Mouse (Mus musculus) hindbrain, embryonic 12.5 days (tissue): ENCODE results near the gene Cyp2d10. TPM values are rescaled to one million over a fixed set of nuclear protein-coding genes. Genes with fewer than 3 reads are reported as not detected.
A peak's percentile ranks its signal among the peaks of the same experiment; 100 is the strongest.
"Not testable (repeated sequence)": the region's sequence is repeated elsewhere in the genome, so short reads cannot be mapped to it uniquely, and the experiment has no call there.

Experiments used
- ATAC-seq: fragments of 200-750 bp; cut with Nextera tagmentation; 2 replicates; pipeline ENCODE4 v1.8.0; 2017; ENCODE audit warnings: moderate TSS enrichment; ENCODE audit not compliant: low FRiP score
- H3K27ac ChIP-seq: fragments of 300-500 bp; sonication (generic); 2 replicates; pipeline ENCODE4 v1.5.1; 2016; ENCODE audit warnings: mild to moderate bottlenecking
- H3K27me3 ChIP-seq: fragments of 300-500 bp; sonication (generic); 2 replicates; pipeline ENCODE4 v1.6.1; 2016; ENCODE audit warnings: mild to moderate bottlenecking
- H3K36me3 ChIP-seq: fragments of 300-500 bp; sonication (generic); 2 replicates; pipeline ENCODE4 v1.6.1; 2016; ENCODE audit warnings: mild to moderate bottlenecking
- H3K4me1 ChIP-seq: fragments of 300-500 bp; sonication (generic); 2 replicates; pipeline ENCODE4 v1.6.1; 2016
- H3K4me2 ChIP-seq: fragments of 300-500 bp; sonication (generic); replicated peaks from 2 replicates; pipeline ENCODE4 v1.6.1; 2016; ENCODE audit warnings: mild to moderate bottlenecking
- H3K4me3 ChIP-seq: fragments of 300-500 bp; sonication (generic); 2 replicates; pipeline ENCODE4 v1.5.1; 2016; ENCODE audit warnings: mild to moderate bottlenecking
- H3K9ac ChIP-seq: fragments of 300-500 bp; sonication (generic); 2 replicates; pipeline ENCODE4 v1.6.1; 2016; ENCODE audit warnings: mild to moderate bottlenecking, moderate library complexity
- H3K9me3 ChIP-seq: fragments of 300-500 bp; sonication (generic); replicated peaks from 2 replicates; pipeline ENCODE4 v1.6.1; 2016; ENCODE audit warnings: mild to moderate bottlenecking
- WGBS: fragments of 180-500 bp; shearing (Covaris S2); methylation state at CpG from one replicate; pipeline ENCODE4 v1.1.7; 2016; 5-methylcytosine and 5-hydroxymethylcytosine counted together
- polyA plus RNA-seq: library from polyadenylated mRNA; unstranded; fragments of >200 nt; fragmentation: Nextera tagmentation; extraction: Ambion mirVana; gene quantifications from 2 replicates; pipeline ENCODE4 v1.2.1, GENCODE M21; 2016

Gene Cyp2d10
- polyA plus RNA-seq, 1 experiment from 2014 or later = not detected

GRCm38 (mm10) chr15:82372446-82372845, 34.5 kb downstream of the Cyp2d10 start:
- H3K9me3 ChIP-seq = no peaks in the 10 kb centered on the region
- H3K9ac ChIP-seq = no peak overlapping the region
- H3K4me1 ChIP-seq = peaks cover 7% of the 10 kb centered on the region; the same call in 1 of the 2 replicates
- no peak overlapping the region for H3K4me3 ChIP-seq
- WGBS = 90% methylated on average over 6 of the region's 6 CpGs
- no peak overlapping the region for H3K27ac ChIP-seq
- no peak overlapping the region for H3K4me2 ChIP-seq
- H3K27me3 ChIP-seq = no peaks in the 10 kb centered on the region
- no peak for ATAC-seq
- no peaks in the 10 kb centered on the region for H3K36me3 ChIP-seq

- 76% methylated on average over 1 of the region's 1 CpGs for WGBS
- no peak for ATAC-seq
Observed at GRCm38 (mm10) chr15:82368851-82369250, 38.1 kb downstream of the Cyp2d10 start.

GRCm38 (mm10) chr15:82368146-82368545, 38.8 kb downstream of the Cyp2d10 start:
- no peaks in the 10 kb centered on the region for H3K36me3 ChIP-seq
- no peak overlapping the region for H3K4me3 ChIP-seq
- no peaks in the 10 kb centered on the region for H3K4me1 ChIP-seq
- H3K4me2 ChIP-seq = no peak overlapping the region
- no peak overlapping the region for H3K9ac ChIP-seq
- no peaks in the 10 kb centered on the region for H3K27me3 ChIP-seq
- WGBS = 91% methylated on average over 4 of the region's 4 CpGs
- no peaks in the 10 kb centered on the region for H3K9me3 ChIP-seq
- no peak for ATAC-seq
- no peak overlapping the region for H3K27ac ChIP-seq

More at GRCm38 (mm10) chr15:82368851-82369250, 38.1 kb downstream of the Cyp2d10 start:
- H3K4me3 ChIP-seq = no peak overlapping the region
- no peaks in the 10 kb centered on the region for H3K9me3 ChIP-seq
- H3K27ac ChIP-seq = no peak overlapping the region
- no peak overlapping the region for H3K4me2 ChIP-seq
- H3K27me3 ChIP-seq = no peaks in the 10 kb centered on the region
- H3K4me1 ChIP-seq = no peaks in the 10 kb centered on the region
- no peaks in the 10 kb centered on the region for H3K36me3 ChIP-seq
- no peak overlapping the region for H3K9ac ChIP-seq

GRCm38 (mm10) chr15:82364561-82364960, 42.4 kb downstream of the Cyp2d10 start:
- ATAC-seq, H3K27me3 ChIP-seq, H3K9me3 ChIP-seq, H3K4me2 ChIP-seq, H3K4me1 ChIP-seq, H3K9ac ChIP-seq, H3K36me3 ChIP-seq, H3K4me3 ChIP-seq, H3K27ac ChIP-seq: not testable (repeated sequence)
- 9% methylated on average over 4 of the region's 9 CpGs for WGBS

GRCm38 (mm10) chr15:82363801-82364200, 43.2 kb downstream of the Cyp2d10 start:
- not testable (repeated sequence) for H3K4me2 ChIP-seq, H3K9me3 ChIP-seq, H3K4me3 ChIP-seq, H3K9ac ChIP-seq, H3K36me3 ChIP-seq, H3K27ac ChIP-seq, H3K4me1 ChIP-seq, ATAC-seq, H3K27me3 ChIP-seq
- WGBS = 77% methylated on average over 9 of the region's 12 CpGs

- Histone ChIP-seq H3K36me3 (no peaks in the 10 kb centered on the region), H3K9me3 (no peaks in the 10 kb centered on the region), H3K4me3 (no peak overlapping the region), H3K9ac (no peak overlapping the region), H3K4me1 (no peaks in the 10 kb centered on the region), H3K27me3 (no peaks in the 10 kb centered on the region), H3K27ac (no peak overlapping the region), H3K4me2 (no peak overlapping the region)
- WGBS = 87% methylated on average over 4 of the region's 4 CpGs
- no peak for ATAC-seq
Observed at GRCm38 (mm10) chr15:82362234-82362633, 44.8 kb downstream of the Cyp2d10 start.

- WGBS = 79% methylated on average over 11 of the region's 11 CpGs
- Histone ChIP-seq H3K36me3 (no peaks in the 10 kb centered on the region), H3K9ac (no peak overlapping the region), H3K4me2 (no peak overlapping the region), H3K27me3 (no peaks in the 10 kb centered on the region), H3K27ac (no peak overlapping the region), H3K4me1 (no peaks in the 10 kb centered on the region), H3K9me3 (no peaks in the 10 kb centered on the region), H3K4me3 (no peak overlapping the region)
- ATAC-seq = no peak
Observed at GRCm38 (mm10) chr15:82361459-82362018, 45.5 kb downstream of the Cyp2d10 start.

GRCm38 (mm10) chr15:82358431-82359260, 48.3 kb downstream of the Cyp2d10 start:
- no peak for ATAC-seq

GRCm38 (mm10) chr15:82354126-82354945, 52.7 kb downstream of the Cyp2d10 start, which contains the start of gene Ndufa6:
Ndufa6 (minus strand) TSS chr15:82354322.
- no peaks in the 10 kb centered on the region for H3K27me3 ChIP-seq
- H3K4me3 ChIP-seq = peak within 1 kb of the TSS; percentile 70
- peak within 1 kb of the TSS; percentile 89 for H3K9ac ChIP-seq
- H3K4me2 ChIP-seq = peak within 1 kb of the TSS; percentile 90
- peaks cover 22% of the 10 kb centered on the region for H3K4me1 ChIP-seq
- H3K9me3 ChIP-seq = no peaks in the 10 kb centered on the region
- 2% methylated on average over 53 of the region's 57 CpGs for WGBS
- peak; percentile 99 for ATAC-seq
- H3K36me3 ChIP-seq = peaks cover 18% of the 10 kb centered on the region
- H3K27ac ChIP-seq = peak within 1 kb of the TSS; percentile 90

More at GRCm38 (mm10) chr15:82358431-82359260, 48.3 kb downstream of the Cyp2d10 start:
- Histone ChIP-seq H3K4me3 (no peak overlapping the region), H3K9me3 (no peaks in the 10 kb centered on the region), H3K9ac (no peak overlapping the region), H3K4me2 (no peak overlapping the region; the same call in 1 of the 2 replicates), H3K4me1 (peaks cover 4% of the 10 kb centered on the region), H3K27ac (no peak overlapping the region), H3K36me3 (no peaks in the 10 kb centered on the region), H3K27me3 (no peaks in the 10 kb centered on the region)
- 64% methylated on average over 22 of the region's 22 CpGs for WGBS

- peak; percentile 66; the same call in 1 of the 2 replicates for ATAC-seq
- Histone ChIP-seq H3K36me3 (peaks cover 24% of the 10 kb centered on the region), H3K4me1 (peaks cover 22% of the 10 kb centered on the region), H3K9ac (peak overlapping the region; percentile 89), H3K9me3 (no peaks in the 10 kb centered on the region), H3K27me3 (no peaks in the 10 kb centered on the region), H3K4me2 (peak overlapping the region; percentile 90), H3K27ac (peak overlapping the region; percentile 90), H3K4me3 (peak overlapping the region; percentile 70)
- 2% methylated on average over 23 of the region's 23 CpGs for WGBS
Observed at GRCm38 (mm10) chr15:82353745-82354113, 53.3 kb downstream of the Cyp2d10 start.

GRCm38 (mm10) chr15:82353078-82353744, 53.8 kb downstream of the Cyp2d10 start:
- H3K9ac ChIP-seq = peak overlapping the region; percentile 89
- WGBS = 32% methylated on average over 14 of the region's 14 CpGs
- peak overlapping the region; percentile 90 for H3K4me2 ChIP-seq
- H3K9me3 ChIP-seq = no peaks in the 10 kb centered on the region
- H3K4me1 ChIP-seq = peaks cover 22% of the 10 kb centered on the region
- H3K27ac ChIP-seq = peak overlapping the region; percentile 90; the same call in 1 of the 2 replicates
- no peaks in the 10 kb centered on the region for H3K27me3 ChIP-seq
- ATAC-seq = no peak
- peak overlapping the region; percentile 70 for H3K4me3 ChIP-seq
- peaks cover 29% of the 10 kb centered on the region for H3K36me3 ChIP-seq
